Mouse (Mus musculus) small intestine, adult 2 months (tissue): ENCODE measurements at regions not wholly inside any gene's neighbourhood (a gene's known extent, or its start where the extent isn't known, plus 50 kb on each side); places are given as distances from the start of the nearest gene placed in this dataset.

Source experiments
- CTCF ChIP-seq: fragments of 200-500 bp; IDR thresholded peaks from 2 replicates; pipeline ENCODE4 v1.5.1; 2012; ENCODE audit warnings: low read depth, mild to moderate bottlenecking, control low read depth, inconsistent platforms, low read length, moderate library complexity, mixed read lengths; ENCODE audit not compliant: insufficient replicate concordance, insufficient read length; ENCODE audit errors: extremely low read depth
- POLR2A ChIP-seq: fragments of 200-500 bp; IDR thresholded peaks from 2 replicates; pipeline ENCODE4 v1.6.1; 2012; ENCODE audit warnings: low read depth, mild to moderate bottlenecking, control low read depth, inconsistent platforms, low read length, moderate library complexity

- no peak for TF ChIP-seq POLR2A
- TF ChIP-seq CTCF, result no peak
Observed at GRCm38 (mm10) chrX:10776516-10776818, 61.7 kb downstream of the Mid1ip1 start.
